Mouse (Mus musculus) midbrain, embryonic 14.5 days (tissue): ENCODE results near the gene Tiam1. TPM values are rescaled to one million over a fixed set of nuclear protein-coding genes. Genes with fewer than 3 reads are reported as not detected.
A peak's percentile ranks its signal among the peaks of the same experiment; 100 is the strongest.

ENCODE experiments used
- ATAC-seq: fragments of 200-750 bp; cut with Nextera tagmentation; 2 replicates; pipeline ENCODE4 v1.8.0; 2017; ENCODE audit warnings: moderate number of reproducible peaks, moderate library complexity; ENCODE audit not compliant: low FRiP score, low TSS enrichment
- DNase-seq: peaks from one replicate; pipeline ENCODE4 v3.0.0-alpha.2; 2015
- H3K27ac ChIP-seq: fragments of 300-500 bp; sonication (generic); replicated peaks from 2 replicates; pipeline ENCODE4 v1.5.1; 2014; ENCODE audit warnings: mild to moderate bottlenecking, low read depth, low read length, moderate library complexity
- H3K27me3 ChIP-seq: fragments of 300-500 bp; sonication (generic); 2 replicates; pipeline ENCODE4 v1.6.1; 2014; ENCODE audit warnings: low read length, control low read depth, mixed read lengths; ENCODE audit not compliant: control insufficient read depth, insufficient read depth
- H3K36me3 ChIP-seq: fragments of 300-500 bp; sonication (generic); 2 replicates; pipeline ENCODE4 v1.6.1; 2014; ENCODE audit warnings: low read length, control low read depth; ENCODE audit not compliant: control insufficient read depth, insufficient read depth
- H3K4me1 ChIP-seq: fragments of 300-500 bp; sonication (generic); 2 replicates; pipeline ENCODE4 v1.6.1; 2014; ENCODE audit warnings: mild to moderate bottlenecking, antibody characterized with exemption, low read length, control low read depth; ENCODE audit not compliant: control insufficient read depth, insufficient read depth
- H3K4me2 ChIP-seq: fragments of 300-500 bp; sonication (generic); 2 replicates; pipeline ENCODE4 v1.6.1; 2014; ENCODE audit warnings: mild to moderate bottlenecking, low read length, moderate library complexity
- H3K4me3 ChIP-seq: fragments of 300-500 bp; sonication (generic); replicated peaks from 2 replicates; pipeline ENCODE4 v1.5.1; 2014; ENCODE audit warnings: low read depth, low read length
- H3K9ac ChIP-seq: fragments of 300-500 bp; sonication (generic); replicated peaks from 2 replicates; pipeline ENCODE4 v1.6.1; 2014; ENCODE audit warnings: mild to moderate bottlenecking, low read length, moderate library complexity
- H3K9me3 ChIP-seq: fragments of 300-500 bp; sonication (generic); 2 replicates; pipeline ENCODE4 v1.6.1; 2016; ENCODE audit warnings: low read length, control low read depth, mixed read lengths; ENCODE audit not compliant: control insufficient read depth
- WGBS: fragments of 180-500 bp; shearing (Covaris S2); extraction: QIAGEN DNeasy Blood & Tissue Kit; methylation state at CpG from one replicate; pipeline ENCODE4 v1.1.7; 2014; 5-methylcytosine and 5-hydroxymethylcytosine counted together
- polyA plus RNA-seq: library from polyadenylated mRNA; unstranded; fragments of >200 nt; fragmentation: Nextera tagmentation; extraction: Ambion mirVana; gene quantifications from 2 replicates; pipeline ENCODE4 v1.2.1, GENCODE M21; 2014

The Tiam1 gene
- polyA plus RNA-seq, 1 experiment from 2014 or later = 34.6 TPM

- Histone ChIP-seq H3K4me1 (peaks cover 5% of the 10 kb centered on the region; the same call in 1 of the 2 replicates), H3K9me3 (no peaks in the 10 kb centered on the region), H3K4me2 (no peak overlapping the region), H3K36me3 (peaks cover 10% of the 10 kb centered on the region; the same call in 1 of the 2 replicates), H3K9ac (no peak overlapping the region), H3K27me3 (no peaks in the 10 kb centered on the region), H3K4me3 (no peak overlapping the region), H3K27ac (no peak overlapping the region)
- 75% methylated on average over 3 of the region's 3 CpGs for WGBS
- no peak for ATAC-seq
- DNase-seq = no peak
Measured at GRCm38 (mm10) chr16:89864710-89865109, 278.9 kb downstream of the Tiam1 start.

GRCm38 (mm10) chr16:89863264-89863663, 280.3 kb downstream of the Tiam1 start:
- DNase-seq (no peak), ATAC-seq (no peak)
- Histone ChIP-seq H3K36me3 (peaks cover 12% of the 10 kb centered on the region; the same call in 1 of the 2 replicates), H3K4me1 (peaks cover 5% of the 10 kb centered on the region; the same call in 1 of the 2 replicates), H3K27me3 (no peaks in the 10 kb centered on the region), H3K4me3 (no peak overlapping the region), H3K27ac (no peak overlapping the region), H3K4me2 (no peak overlapping the region), H3K9ac (no peak overlapping the region), H3K9me3 (no peaks in the 10 kb centered on the region)
- 17% methylated on average over 5 of the region's 5 CpGs for WGBS

- Histone ChIP-seq H3K9me3 (no peaks in the 10 kb centered on the region), H3K4me1 (peaks cover 5% of the 10 kb centered on the region; the same call in 1 of the 2 replicates), H3K4me2 (no peak overlapping the region), H3K27ac (no peak overlapping the region), H3K9ac (no peak overlapping the region), H3K4me3 (no peak overlapping the region), H3K27me3 (no peaks in the 10 kb centered on the region), H3K36me3 (peaks cover 6% of the 10 kb centered on the region; the same call in 1 of the 2 replicates)
- DNase-seq = no peak
- WGBS = 65% methylated on average over 5 of the region's 5 CpGs
- ATAC-seq = no peak
Measured at GRCm38 (mm10) chr16:89861531-89861930, 282.0 kb downstream of the Tiam1 start.

- Histone ChIP-seq H3K27ac (no peak overlapping the region), H3K27me3 (no peaks in the 10 kb centered on the region), H3K4me2 (no peak overlapping the region), H3K4me3 (no peak overlapping the region), H3K9ac (no peak overlapping the region), H3K4me1 (peaks cover 5% of the 10 kb centered on the region; the same call in 1 of the 2 replicates), H3K9me3 (no peaks in the 10 kb centered on the region), H3K36me3 (peaks cover 6% of the 10 kb centered on the region; the same call in 1 of the 2 replicates)
- peak; percentile 49 for DNase-seq
- 46% methylated on average over 6 of the region's 6 CpGs for WGBS
- ATAC-seq = no peak
Measured at GRCm38 (mm10) chr16:89860708-89861107, 282.9 kb downstream of the Tiam1 start.

- H3K9me3 ChIP-seq = no peaks in the 10 kb centered on the region
- H3K27me3 ChIP-seq = no peaks in the 10 kb centered on the region
- H3K27ac ChIP-seq = no peak overlapping the region
- WGBS = 58% methylated on average over 3 of the region's 3 CpGs
- no peak for ATAC-seq
- no peak overlapping the region for H3K9ac ChIP-seq
- no peak for DNase-seq
- H3K4me2 ChIP-seq = no peak overlapping the region
- H3K4me1 ChIP-seq = peaks cover 5% of the 10 kb centered on the region; the same call in 1 of the 2 replicates
- H3K4me3 ChIP-seq = no peak overlapping the region
- H3K36me3 ChIP-seq = 0 out of 2 replicates have a peak, but pooled peaks cover 2% of the 10 kb centered on the region
Measured at GRCm38 (mm10) chr16:89857666-89858065, 285.9 kb downstream of the Tiam1 start.

- H3K36me3 ChIP-seq = 0 out of 2 replicates have a peak, but pooled peaks cover 2% of the 10 kb centered on the region
- peak; percentile 42 for DNase-seq
- H3K9me3 ChIP-seq = no peaks in the 10 kb centered on the region
- no peak overlapping the region for H3K9ac ChIP-seq
- no peak overlapping the region for H3K4me2 ChIP-seq
- no peak overlapping the region for H3K27ac ChIP-seq
- ATAC-seq = no peak
- 81% methylated on average over 8 of the region's 8 CpGs for WGBS
- H3K27me3 ChIP-seq = no peaks in the 10 kb centered on the region
- no peaks in the 10 kb centered on the region for H3K4me1 ChIP-seq
- no peak overlapping the region for H3K4me3 ChIP-seq
Measured at GRCm38 (mm10) chr16:89854731-89855130, 288.8 kb downstream of the Tiam1 start.

GRCm38 (mm10) chr16:89851333-89851732, 292.2 kb downstream of the Tiam1 start:
- H3K4me3 ChIP-seq = no peak overlapping the region
- H3K27ac ChIP-seq = no peak overlapping the region
- WGBS = 74% methylated on average over 9 of the region's 9 CpGs
- no peak overlapping the region for H3K4me2 ChIP-seq
- no peaks in the 10 kb centered on the region for H3K27me3 ChIP-seq
- ATAC-seq (no peak), DNase-seq (no peak)
- no peaks in the 10 kb centered on the region for H3K9me3 ChIP-seq
- H3K9ac ChIP-seq = no peak overlapping the region
- H3K4me1 ChIP-seq = peaks cover 2% of the 10 kb centered on the region; the same call in 1 of the 2 replicates
- 0 out of 2 replicates have a peak, but pooled peaks cover 9% of the 10 kb centered on the region for H3K36me3 ChIP-seq

- 0 out of 2 replicates have a peak, but pooled peaks cover 9% of the 10 kb centered on the region for H3K36me3 ChIP-seq
- WGBS = 94% methylated on average over 19 of the region's 19 CpGs
- no peak overlapping the region for H3K9ac ChIP-seq
- no peaks in the 10 kb centered on the region for H3K27me3 ChIP-seq
- no peaks in the 10 kb centered on the region for H3K9me3 ChIP-seq
- peaks cover 5% of the 10 kb centered on the region; the same call in 1 of the 2 replicates for H3K4me1 ChIP-seq
- no peak overlapping the region for H3K4me3 ChIP-seq
- ATAC-seq (no peak), DNase-seq (no peak)
- H3K4me2 ChIP-seq = no peak overlapping the region
- H3K27ac ChIP-seq = no peak overlapping the region
Measured at GRCm38 (mm10) chr16:89848651-89849597, 294.6 kb downstream of the Tiam1 start.
